Mouse (Mus musculus): Measurements from ENCODE around the gene Fer1l5.

- no peak for TF ChIP-seq GATA1 (IDR thresholded peaks at IDR 0.05; ENCODE audit: borderline replicate concordance, low read length)
- TF ChIP-seq FLI1 (IDR thresholded peaks at IDR 0.05; ENCODE audit: low read length): no peak
Measured at GRCm38 (mm10) chr1:36371934-36372845, at the start of gene Fer1l5.
